Mouse (Mus musculus) v-Abl transformed pro-B cells (cell line): Measurements from ENCODE around the gene Cd2.

Experiments
- in situ Hi-C, 2 experiments: fragments of 400-800 bp; cut with MboI; formaldehyde crosslinking; loops; one replicate each; pipeline ENCODE4 v1.15.1; 2025; ENCODE audit not compliant: unreplicated experiment in 2 of 2

Gene Cd2

DNA sequence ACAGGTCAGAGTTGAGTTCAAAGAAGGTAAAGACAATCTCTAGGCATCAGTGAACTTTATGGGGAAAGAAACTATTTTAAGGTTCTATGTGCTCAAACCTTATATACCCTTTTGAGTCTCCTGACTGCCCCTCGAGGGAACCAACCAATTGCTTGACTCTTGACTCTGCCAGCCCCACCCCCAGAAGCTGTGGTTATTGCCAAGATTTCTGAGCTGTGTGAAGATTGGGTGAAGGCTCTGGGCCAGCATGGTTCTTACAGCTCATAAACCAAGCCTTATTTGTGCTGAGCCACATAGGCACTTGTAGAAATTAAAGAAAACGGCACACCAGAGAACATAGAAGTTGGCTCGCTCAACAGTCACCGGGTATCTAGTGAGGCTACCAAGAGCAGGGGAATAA is 48.5 kb downstream of the Cd2 start:
- in situ Hi-C loops, result no loop called here

GRCm38 (mm10) chr3:101238695-101239094 is 49.0 kb downstream of the Cd2 start:
- in situ Hi-C loops, result no loop called here

- in situ Hi-C loops, result no loop called here
Observed at GRCm38 (mm10) chr3:101236995-101237808, 50.5 kb downstream of the Cd2 start.

DNA sequence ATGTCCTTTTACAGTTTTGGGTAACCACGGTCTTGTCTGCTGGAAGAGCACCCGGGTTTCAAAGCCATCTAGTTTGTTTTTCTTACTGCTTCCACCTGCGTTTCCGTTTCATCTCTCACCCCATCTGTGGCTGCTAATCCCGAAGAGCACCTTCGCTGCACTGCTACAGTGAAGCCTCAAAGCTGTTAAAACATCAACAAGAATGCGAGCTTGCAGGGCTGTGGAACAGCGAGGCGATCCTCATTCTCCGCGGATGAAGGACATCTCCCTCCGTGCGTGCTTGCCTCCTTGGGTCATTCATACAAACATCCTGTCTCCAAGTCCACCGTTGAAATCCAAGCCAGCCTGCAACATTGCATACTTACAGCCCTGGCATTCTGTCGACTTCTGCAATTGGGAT is 51.5 kb downstream of the Cd2 start:
- in situ Hi-C loops, result no loop called here

- in situ Hi-C loops, result no loop called here
Observed at GRCm38 (mm10) chr3:101235321-101235720, 52.4 kb downstream of the Cd2 start.

DNA sequence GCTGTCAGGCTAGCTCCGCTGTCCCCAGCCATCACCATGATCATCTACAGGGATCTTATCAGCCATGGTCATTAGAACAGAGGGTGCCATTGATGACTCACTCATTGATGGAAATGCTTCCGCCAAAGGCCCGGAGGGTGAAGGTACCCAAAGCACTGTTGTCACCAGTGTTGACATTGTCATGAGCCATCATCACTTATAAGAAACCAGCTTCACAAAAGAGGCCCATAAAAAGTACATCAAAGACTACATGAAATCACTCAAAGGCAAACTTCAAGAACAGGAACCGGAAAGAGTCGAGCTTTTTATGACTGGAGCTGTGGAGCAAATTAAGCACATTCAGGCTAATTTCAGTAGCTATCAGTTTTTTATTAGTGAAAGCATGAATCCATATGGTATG is 54.3 kb downstream of the Cd2 start:
- in situ Hi-C loops, result no loop called here

DNA sequence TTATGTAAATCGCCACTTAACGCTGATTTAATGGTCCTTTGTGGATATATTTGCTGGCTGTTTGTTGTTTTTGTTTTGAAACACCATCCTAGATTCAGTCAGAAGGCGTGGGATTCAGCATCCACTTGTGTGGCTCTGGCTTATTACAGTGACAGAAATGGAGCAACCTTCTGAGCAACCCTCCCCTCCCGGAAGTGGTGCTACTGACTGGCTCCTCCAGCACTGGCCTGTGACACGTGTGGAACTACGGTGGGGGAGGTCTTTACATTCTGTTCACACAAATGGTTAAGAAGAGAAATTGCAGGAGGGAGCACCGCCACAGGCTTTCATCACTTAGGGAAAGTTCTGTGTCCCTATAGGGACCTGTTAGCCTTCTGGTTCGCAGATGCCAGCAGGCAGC is 55.2 kb downstream of the Cd2 start:
- in situ Hi-C loops, result no loop called here

DNA sequence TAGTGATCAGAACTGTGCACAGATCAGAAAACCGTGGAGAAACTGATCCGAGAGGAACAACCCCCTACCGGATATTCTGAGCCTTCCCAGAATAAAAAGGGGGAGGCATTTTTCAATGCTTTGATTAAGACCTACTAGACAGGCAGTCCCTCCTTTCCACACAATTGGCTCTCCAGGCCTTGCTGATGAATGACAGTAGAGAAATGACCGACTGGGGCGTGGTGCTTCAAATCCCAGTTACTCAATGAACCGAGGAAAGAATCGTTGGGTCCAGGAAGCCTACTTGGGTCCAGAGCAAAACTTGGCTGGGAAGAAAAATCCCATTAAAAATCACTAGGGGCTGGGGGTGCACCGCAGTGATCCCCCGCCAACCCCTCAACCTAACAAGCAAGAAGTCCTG is 57.5 kb downstream of the Cd2 start:
- in situ Hi-C loops, result no loop called here

DNA sequence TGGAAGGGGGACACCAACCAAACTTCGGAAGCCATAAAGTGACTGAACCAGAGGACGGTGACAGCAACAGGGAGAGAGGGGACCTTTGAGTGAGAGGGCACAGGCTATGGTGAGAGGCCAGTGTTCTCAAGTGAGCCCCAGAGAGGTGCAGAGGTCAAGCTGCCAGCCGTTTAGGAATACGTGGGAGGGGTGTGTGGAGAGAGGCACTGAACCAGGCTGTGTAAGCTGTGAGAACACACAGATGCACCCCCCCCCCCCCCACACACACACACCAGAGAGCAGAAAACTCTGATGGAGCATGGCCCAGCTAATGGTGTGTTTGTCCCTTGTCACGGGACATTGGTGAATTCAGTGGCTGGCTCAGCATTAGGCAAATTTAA is 58.2 kb downstream of the Cd2 start:
- in situ Hi-C loops, result loop anchor here in 1 of 2 experiments (10.0 kb wide), 1 partner anchor 235 kb away; no protein-coding TSS in a partner anchor

DNA sequence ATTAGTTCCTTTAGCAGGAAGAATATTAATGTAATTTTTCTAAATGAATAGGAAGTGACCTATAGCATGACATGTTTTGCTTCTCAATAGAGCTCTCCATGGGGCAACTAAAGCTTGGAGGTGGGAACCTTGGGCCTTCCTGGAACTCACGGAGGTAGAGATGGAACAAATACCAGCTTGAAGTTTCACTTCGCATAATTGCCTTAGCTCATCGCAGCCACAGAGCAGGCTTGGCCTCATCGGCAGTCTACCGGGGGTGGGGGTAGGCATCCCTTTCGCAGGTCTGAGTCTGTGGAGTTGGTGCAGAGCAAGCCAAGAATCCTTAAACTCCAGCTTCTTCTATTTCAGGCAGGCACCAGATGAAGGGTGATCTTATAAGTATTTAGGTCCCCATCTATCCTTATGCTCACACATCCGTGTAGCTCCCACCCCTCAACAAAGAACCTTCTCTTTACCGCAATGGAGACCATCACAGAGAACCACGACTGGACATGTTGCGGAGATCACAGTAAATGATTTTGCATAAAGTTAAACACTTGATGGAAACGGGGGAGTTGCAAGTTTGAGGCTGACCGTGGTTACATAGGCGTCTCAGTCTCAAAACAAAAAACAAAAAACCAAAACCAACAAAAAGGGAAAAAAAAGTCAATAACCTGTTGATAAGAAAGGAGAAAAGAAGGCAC is 58.7 kb downstream of the Cd2 start:
- in situ Hi-C loops, result loop anchor here in 1 of 2 experiments (10.0 kb wide), 1 partner anchor 234 kb away; no protein-coding TSS in a partner anchor

- in situ Hi-C loops, result loop anchor here in 1 of 2 experiments (10.0 kb wide), 1 partner anchor 233 kb away; no protein-coding TSS in a partner anchor
Observed at GRCm38 (mm10) chr3:101228066-101228465, 59.7 kb downstream of the Cd2 start.
